Mouse (Mus musculus) adrenal gland, postnatal 14 days (tissue): ENCODE results near the gene Kansl1l. TPM values are rescaled to one million over a fixed set of nuclear protein-coding genes. Genes with fewer than 3 reads are reported as not detected.
"Not testable (repeated sequence)": the region's sequence is repeated elsewhere in the genome, so short reads cannot be mapped to it uniquely, and the experiment has no call there.

Experiments used
- DNase-seq: peaks from one replicate; pipeline ENCODE4 v3.0.0; 2021; ENCODE audit warnings: mixed read lengths
- total RNA-seq: library from RNA; stranded (reverse); gene quantifications from 2 replicates; pipeline ENCODE4 v1.2.3, GENCODE M21; 2021

The Kansl1l gene
- total RNA-seq, 1 experiment from 2014 or later, result 21.9 TPM

DNA sequence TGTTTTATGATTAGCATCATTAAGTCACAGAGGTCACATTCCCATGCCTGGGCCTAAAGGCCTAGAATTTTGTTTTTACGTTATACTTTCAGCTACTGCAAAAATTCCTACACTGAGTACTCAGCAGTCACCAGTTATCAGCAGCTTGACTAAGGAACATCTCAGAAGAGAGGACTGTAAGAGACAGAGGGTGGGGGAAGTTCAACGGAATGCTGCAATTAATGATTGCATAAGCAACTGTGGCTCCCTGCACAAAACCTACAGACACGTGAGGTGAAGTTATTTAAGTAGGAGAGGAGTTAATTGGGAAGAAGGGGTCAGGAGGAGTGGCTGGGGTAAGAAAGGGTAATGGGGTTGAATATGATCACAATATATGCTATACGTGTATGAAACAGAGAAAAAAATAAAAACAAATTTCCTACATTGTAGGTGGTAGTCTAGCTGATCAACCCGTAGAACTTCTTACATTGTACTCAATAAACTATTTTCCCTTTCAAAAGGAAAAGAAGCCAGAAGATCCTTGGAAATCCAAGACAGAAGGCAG is 117.1 kb downstream of the Kansl1l start:
- DNase-seq, result no peak

GRCm38 (mm10) chr1:66699630-66700029 is 117.7 kb downstream of the Kansl1l start:
- not testable (repeated sequence) for DNase-seq

DNA sequence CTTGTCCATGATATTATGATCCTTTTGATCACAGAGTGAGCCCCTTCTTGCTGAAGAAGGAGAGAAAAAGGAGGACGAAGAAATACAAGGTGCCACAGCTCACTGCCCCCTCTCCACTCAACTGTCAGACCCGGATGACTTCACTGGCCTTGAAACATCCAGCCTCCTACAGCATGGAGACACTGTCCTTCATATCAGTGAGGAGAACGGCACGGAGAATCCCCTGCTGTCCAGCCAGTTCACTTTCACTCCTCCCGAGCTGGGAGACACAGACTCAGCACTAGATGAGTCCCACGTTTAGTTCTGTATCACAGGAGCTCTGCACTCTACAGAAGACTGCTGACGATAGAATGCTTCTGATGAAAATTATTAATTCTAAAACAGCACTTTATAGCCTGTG is 122.1 kb downstream of the Kansl1l start:
- peak; percentile 42 for DNase-seq

GRCm38 (mm10) chr1:66694266-66694665 is 123.1 kb downstream of the Kansl1l start:
- no peak for DNase-seq

DNA sequence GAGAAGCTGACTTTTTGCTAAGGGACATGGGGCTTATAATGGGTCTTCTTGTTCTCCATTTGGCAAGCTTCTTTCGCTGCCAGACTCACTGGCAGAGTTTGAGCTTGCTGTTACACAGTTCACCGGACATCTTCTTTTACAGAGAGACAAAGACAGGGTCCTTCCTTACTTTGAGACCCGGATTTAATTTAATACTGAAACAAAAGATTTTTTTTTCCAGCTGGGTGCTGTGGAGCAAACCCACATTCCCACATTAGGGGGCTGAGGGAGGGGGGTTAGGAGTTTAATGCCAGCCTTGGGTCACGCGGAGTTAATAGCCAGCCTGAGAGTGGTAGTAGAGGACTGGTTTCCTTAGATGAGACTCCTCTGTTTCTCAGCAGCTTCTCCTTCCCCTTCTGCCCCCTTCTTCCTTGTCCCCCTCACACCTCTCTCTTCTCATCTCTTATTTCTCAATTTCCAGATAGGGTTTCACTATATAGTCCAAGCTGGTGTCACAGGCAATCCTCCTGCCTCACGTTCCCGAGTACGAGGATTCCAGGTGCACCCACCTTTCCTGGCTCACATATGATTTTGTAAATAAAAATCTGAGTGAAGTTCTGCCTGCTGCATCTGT is 124.5 kb downstream of the Kansl1l start:
- no peak for DNase-seq

DNA sequence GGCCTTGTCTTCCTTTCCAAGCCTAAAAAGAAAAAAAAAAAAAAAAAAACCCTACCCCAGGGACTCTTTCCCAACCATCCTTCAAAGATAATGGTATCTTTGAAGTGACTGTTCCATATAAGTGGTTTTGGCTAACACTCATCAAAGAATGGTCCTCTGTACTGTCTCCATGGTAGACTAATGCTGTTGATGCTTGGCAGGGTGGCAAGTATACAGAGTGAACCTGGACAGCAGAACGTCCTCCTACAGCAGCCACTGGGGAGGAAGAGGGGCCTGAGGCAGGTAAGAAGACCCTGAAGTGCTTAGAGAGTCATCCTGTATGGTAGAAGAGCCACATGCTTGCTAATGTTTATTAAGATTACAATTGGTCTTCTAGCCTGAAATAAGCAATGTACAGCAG is 125.1 kb downstream of the Kansl1l start:
- DNase-seq, result no peak

- DNase-seq, result no peak
Observed at GRCm38 (mm10) chr1:66691772-66692171, 125.6 kb downstream of the Kansl1l start.

GRCm38 (mm10) chr1:66682974-66683373 is 134.4 kb downstream of the Kansl1l start:
- DNase-seq, result no peak

DNA sequence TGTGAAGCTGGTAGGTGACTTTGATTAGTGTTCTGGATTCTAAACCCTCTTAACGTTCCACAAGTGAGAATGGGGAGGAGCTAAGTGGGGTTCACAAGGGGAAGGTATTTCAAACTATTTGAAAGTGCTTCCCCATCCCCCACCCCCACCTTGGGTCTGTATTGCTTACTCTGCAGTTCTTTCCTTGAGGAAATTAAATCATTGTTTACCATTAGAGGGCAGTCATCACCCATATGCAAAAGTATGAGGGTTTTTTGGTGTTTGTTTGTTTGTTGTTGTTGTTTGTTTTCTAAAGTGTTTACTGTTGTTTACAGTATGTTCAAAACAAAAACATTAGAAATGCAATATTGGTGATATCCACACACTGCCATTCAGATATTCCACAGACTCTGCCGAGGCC is 138.7 kb downstream of the Kansl1l start:
- no peak for DNase-seq

DNA sequence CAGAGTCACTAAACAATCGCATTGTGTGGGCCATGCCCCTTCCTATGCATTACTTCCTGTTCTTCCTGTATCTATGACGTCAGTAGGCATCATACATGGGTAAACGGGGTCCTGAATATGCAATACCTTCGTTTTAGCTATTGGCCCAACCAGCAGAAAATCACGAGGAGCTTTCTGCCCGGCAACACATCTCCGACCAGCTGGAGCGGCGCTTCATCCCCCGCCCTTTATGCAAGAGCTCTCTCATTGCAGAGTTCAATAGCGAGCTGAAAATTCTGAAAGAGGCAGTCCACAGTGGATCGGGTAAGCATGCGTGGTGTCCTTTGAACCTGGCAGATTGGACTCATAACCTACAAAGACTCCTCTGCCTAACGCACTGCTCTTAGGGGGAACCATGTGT is 139.4 kb downstream of the Kansl1l start:
- DNase-seq, result no peak

- no peak for DNase-seq
Observed at GRCm38 (mm10) chr1:66672812-66673211, 144.6 kb downstream of the Kansl1l start.

DNA sequence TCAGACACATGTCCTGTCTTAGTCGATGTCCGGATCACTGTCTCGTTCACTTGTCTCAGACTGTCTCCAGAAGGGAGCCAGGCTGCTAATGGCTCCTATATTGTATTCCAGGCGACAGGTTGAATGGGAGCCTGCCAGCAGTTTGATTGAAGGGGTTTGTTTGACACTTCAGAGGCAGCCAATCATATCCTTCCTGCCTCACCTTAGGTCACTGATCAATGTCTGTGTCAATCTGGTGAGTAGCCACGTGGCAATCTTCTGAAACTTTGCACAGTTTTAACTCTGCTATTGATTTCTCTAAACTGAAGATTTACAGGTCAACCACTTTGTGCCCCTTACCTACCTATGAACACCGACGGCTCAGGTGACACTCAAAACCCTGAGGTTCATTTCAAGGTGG is 145.9 kb downstream of the Kansl1l start:
- DNase-seq, result no peak

Other genes starting within 250 kb of the Kansl1l start
- 67.9 and 71.7 TPM in 2 replicates for gene Rpe, start 116.7 kb downstream of the Kansl1l start, total RNA-seq
- gene Acadl, start 45.7 kb upstream of the Kansl1l start, total RNA-seq, result 1,251 and 1,324 TPM in 2 replicates
- 26.2 and 31.1 TPM in 2 replicates for gene Myl1, start 127.8 kb upstream of the Kansl1l start, total RNA-seq
- 43.2 and 45.7 TPM in 2 replicates for gene Lancl1, start 221.3 kb upstream of the Kansl1l start, total RNA-seq